Mouse (Mus musculus): ENCODE data around the gene Slc7a7. TPM values are rescaled to one million over a fixed set of nuclear protein-coding genes. Genes with fewer than 3 reads are reported as not detected.

Gene Slc7a7
- 2.6 and 7.1 TPM in 2 replicates for polyA plus RNA-seq (2014; fragmentation: Nextera tagmentation; extraction: Ambion mirVana)

- H3K27me3 ChIP-seq (ENCODE audit: control insufficient read depth, insufficient read depth, low read length), result no peaks in the 10 kb centered on the region
- H3K4me1 ChIP-seq (ENCODE audit: control insufficient read depth, insufficient read depth, low read length), result no peaks in the 10 kb centered on the region
- no peak within 1 kb of the TSS for H3K4me3 ChIP-seq (ENCODE audit: low read depth, low read length)
- no peak within 1 kb of the TSS for H3K9ac ChIP-seq (replicated peaks; ENCODE audit: low read depth, low read length)
- H3K27ac ChIP-seq (ENCODE audit: low read depth, low read length), result no peak within 1 kb of the TSS
- H3K9me3 ChIP-seq (ENCODE audit: control insufficient read depth, low read length), result no peaks in the 10 kb centered on the region
- WGBS, result 8% methylated on average over 19 of the region's 19 CpGs
- no peak within 1 kb of the TSS for H3K4me2 ChIP-seq (ENCODE audit: low read depth, low read length)
- no peaks in the 10 kb centered on the region for H3K36me3 ChIP-seq (ENCODE audit: control insufficient read depth, insufficient read depth, low read length)
- no peak for ATAC-seq (ENCODE audit: low read depth)
Observed at GRCm38 (mm10) chr14:54417623-54418081, at the start of gene Slc7a7. Gene Slc7a7 (minus strand): TSS chr14:54417780.

DNA sequence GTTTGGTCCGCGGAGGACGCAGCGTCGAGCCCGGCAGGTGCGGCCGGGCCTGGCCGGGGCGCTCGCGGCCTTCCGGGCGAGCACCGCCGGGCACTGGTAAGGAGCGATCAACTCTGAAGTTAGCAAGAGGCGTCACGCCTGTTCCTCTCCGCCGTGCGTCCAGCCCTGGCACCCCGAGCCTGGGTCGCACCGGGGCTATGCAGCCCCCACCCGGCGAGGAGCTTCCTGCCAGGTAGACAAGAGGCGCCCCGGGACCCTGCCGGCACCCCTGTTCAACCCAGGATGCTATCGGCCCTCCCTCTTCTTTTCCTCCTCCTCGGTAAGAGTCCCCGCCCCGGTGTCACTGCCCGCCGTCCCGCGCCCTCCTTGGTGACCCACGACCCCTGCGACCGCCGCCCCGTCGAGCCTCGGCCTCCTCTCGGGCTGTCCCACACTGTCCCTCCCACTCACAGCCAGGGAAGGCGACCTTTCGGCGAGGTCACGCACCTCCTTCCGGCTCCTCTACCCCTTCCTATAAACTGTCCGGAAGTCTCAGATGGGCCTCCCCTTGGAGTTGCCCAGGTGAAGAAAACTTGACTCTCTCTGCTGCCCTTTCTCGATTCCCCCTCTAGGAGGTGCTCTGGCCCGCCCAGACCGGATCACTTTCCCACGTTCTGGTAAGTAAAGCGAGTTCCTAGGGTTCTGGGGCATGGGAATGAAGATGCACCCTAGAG is 46.9 kb upstream of the Slc7a7 start:
- Histone ChIP-seq H3K36me3 (ENCODE audit: control insufficient read depth, insufficient read depth, low read length) (peaks cover 12% of the 10 kb centered on the region), H3K4me1 (ENCODE audit: control insufficient read depth, insufficient read depth, low read length) (no peaks in the 10 kb centered on the region), H3K27ac (ENCODE audit: low read depth, low read length) (peak overlapping the region; percentile 62; the same call in 1 of the 2 replicates), H3K4me3 (ENCODE audit: low read depth, low read length) (peak overlapping the region; percentile 89), H3K9me3 (ENCODE audit: control insufficient read depth, low read length) (no peaks in the 10 kb centered on the region), H3K4me2 (ENCODE audit: low read depth, low read length) (peak overlapping the region; percentile 83), H3K27me3 (ENCODE audit: control insufficient read depth, insufficient read depth, low read length) (no peaks in the 10 kb centered on the region), H3K9ac (replicated peaks; ENCODE audit: low read depth, low read length) (peak overlapping the region; percentile 70)
- ATAC-seq (ENCODE audit: low read depth), result peak; percentile 79
- under 1% methylated on average over 53 of the region's 57 CpGs for WGBS

DNA sequence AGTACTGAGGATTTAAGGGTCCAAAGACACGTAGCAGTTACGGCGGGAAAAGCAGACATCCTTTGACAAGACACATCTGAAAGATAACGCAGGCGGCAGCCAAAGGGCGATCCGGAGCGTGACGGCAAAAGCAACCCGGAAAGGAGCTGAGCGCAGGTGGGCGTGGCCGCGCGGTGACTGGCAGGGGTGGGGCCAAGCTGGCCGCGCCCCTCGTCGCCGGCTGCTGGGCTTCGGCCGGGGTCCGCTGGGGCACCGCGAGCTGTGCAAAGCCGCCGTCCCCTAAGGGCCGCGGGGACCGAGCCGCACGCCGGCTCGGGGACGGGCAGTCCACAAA is 46.3 kb upstream of the Slc7a7 start, which contains the start of gene Lrp10:
Gene Lrp10, plus strand, starts transcription at position 179 of the 334 bp plus-strand sequence.
- Histone ChIP-seq H3K36me3 (ENCODE audit: control insufficient read depth, insufficient read depth, low read length) (peaks cover 7% of the 10 kb centered on the region; the same call in 1 of the 2 replicates), H3K27ac (ENCODE audit: low read depth, low read length) (peak within 1 kb of the TSS; percentile 62), H3K9me3 (ENCODE audit: control insufficient read depth, low read length) (no peaks in the 10 kb centered on the region), H3K4me2 (ENCODE audit: low read depth, low read length) (peak within 1 kb of the TSS; percentile 83), H3K4me3 (ENCODE audit: low read depth, low read length) (peak within 1 kb of the TSS; percentile 89), H3K4me1 (ENCODE audit: control insufficient read depth, insufficient read depth, low read length) (no peaks in the 10 kb centered on the region), H3K9ac (replicated peaks; ENCODE audit: low read depth, low read length) (peak within 1 kb of the TSS; percentile 70), H3K27me3 (ENCODE audit: control insufficient read depth, insufficient read depth, low read length) (no peaks in the 10 kb centered on the region)
- ATAC-seq (ENCODE audit: low read depth), result peak; percentile 92
- 0% methylated on average over 35 of the region's 35 CpGs for WGBS

DNA sequence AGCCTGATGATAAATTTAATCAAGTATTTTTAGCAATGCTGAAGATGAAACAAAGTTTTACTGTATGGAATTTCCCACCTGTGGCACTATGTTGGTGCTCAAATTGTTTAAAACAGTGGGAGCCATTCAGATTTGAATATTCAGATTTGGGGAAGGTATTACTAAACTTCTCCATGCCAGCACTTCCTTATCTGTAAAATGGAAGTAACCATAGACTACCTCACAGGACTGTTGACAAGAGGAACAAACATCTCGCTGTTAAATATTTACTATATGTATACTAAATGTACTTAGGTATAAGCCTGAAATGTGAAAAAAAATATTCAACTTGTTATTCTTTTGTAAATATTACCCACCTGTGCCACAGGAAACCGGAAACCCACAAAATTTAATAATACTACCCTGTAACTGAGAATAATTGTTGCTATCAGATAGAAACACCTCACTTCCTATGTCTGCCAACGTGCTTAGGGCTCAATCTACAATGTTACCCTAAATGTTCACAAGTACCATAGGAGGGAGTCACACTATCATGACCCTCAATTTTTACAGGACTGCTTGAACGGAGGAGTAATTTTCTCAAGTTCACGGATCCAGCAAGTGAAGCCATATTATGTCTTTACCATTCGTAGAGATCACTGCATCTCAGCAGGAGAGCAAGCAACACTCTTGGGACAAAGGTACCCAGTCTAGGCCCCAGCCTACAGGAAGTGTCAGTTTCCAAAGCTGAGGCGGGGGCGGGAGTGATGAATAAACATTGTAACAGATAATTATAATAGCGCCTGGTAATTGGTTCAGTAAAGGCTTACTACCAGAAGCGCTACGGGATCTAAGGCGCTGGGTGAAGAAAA is 45.8 kb upstream of the Slc7a7 start:
- H3K27ac ChIP-seq (ENCODE audit: low read depth, low read length), result peak overlapping the region; percentile 62
- WGBS, result 16% methylated on average over 12 of the region's 12 CpGs
- peak overlapping the region; percentile 83 for H3K4me2 ChIP-seq (ENCODE audit: low read depth, low read length)
- ATAC-seq (ENCODE audit: low read depth), result peak; percentile 34
- H3K27me3 ChIP-seq (ENCODE audit: control insufficient read depth, insufficient read depth, low read length), result no peaks in the 10 kb centered on the region
- H3K4me3 ChIP-seq (ENCODE audit: low read depth, low read length), result peak overlapping the region; percentile 89
- peak overlapping the region; percentile 70 for H3K9ac ChIP-seq (replicated peaks; ENCODE audit: low read depth, low read length)
- no peaks in the 10 kb centered on the region for H3K9me3 ChIP-seq (ENCODE audit: control insufficient read depth, low read length)
- no peaks in the 10 kb centered on the region for H3K4me1 ChIP-seq (ENCODE audit: control insufficient read depth, insufficient read depth, low read length)
- peaks cover 2% of the 10 kb centered on the region; the same call in 1 of the 2 replicates for H3K36me3 ChIP-seq (ENCODE audit: control insufficient read depth, insufficient read depth, low read length)

DNA sequence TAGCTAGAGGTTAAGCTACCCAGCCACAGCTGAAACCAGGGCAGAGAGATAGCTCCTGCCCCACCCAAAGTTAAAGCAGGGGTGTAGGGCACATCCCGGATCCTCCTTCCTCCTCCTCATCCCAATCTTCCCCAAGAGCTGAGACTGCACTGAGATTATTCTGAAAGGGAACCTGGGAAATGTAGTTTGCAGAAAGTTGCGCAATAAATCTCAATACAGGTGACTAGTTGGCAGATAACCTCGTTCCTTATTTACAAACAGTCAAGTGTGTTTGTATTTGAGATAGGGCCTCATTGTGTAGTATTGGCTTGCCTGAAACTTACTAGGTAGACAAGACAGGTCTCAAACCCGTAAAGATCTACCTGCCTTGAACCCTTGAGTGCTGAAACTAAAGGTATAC is 44.6 kb upstream of the Slc7a7 start:
- Histone ChIP-seq H3K9me3 (ENCODE audit: control insufficient read depth, low read length) (no peaks in the 10 kb centered on the region), H3K27me3 (ENCODE audit: control insufficient read depth, insufficient read depth, low read length) (no peaks in the 10 kb centered on the region)
- WGBS, result 83% methylated on average over 4 of the region's 4 CpGs

DNA sequence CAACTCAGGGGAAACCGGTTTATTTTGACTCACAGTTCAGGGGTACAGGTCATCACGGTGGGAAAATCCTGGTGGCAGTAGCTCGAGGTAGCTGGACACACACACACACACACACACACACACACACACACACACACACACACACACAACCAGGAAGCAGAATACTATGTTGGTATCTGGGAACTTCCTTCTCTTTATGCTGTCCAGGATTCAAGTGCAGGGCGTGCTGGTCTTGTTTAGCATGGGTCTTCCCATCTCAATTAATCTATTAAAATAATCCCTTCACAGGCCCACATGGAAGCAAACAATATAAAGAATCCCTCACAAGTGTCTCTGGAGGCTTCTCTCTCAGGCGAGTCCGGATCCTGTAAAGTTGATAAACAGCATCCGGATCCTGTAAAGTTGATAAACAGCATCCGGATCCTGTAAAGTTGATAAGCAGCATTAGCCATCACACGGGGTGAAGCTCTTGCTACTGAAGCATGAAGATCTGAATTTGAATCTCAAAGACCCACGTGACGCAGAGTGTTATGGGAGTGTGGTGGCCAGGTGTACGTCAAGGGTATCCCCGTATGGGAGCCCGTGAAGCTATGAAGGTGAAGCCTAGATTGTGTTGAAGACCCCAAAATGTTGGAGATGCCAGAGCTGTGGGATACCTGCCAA is 40.5 kb upstream of the Slc7a7 start:
- H3K4me1 ChIP-seq (ENCODE audit: control insufficient read depth, insufficient read depth, low read length), result no peaks in the 10 kb centered on the region
- H3K4me3 ChIP-seq (ENCODE audit: low read depth, low read length), result no peak overlapping the region
- H3K27me3 ChIP-seq (ENCODE audit: control insufficient read depth, insufficient read depth, low read length), result no peaks in the 10 kb centered on the region
- H3K9me3 ChIP-seq (ENCODE audit: control insufficient read depth, low read length), result no peaks in the 10 kb centered on the region
- H3K27ac ChIP-seq (ENCODE audit: low read depth, low read length), result no peak overlapping the region
- H3K36me3 ChIP-seq (ENCODE audit: control insufficient read depth, insufficient read depth, low read length), result no peaks in the 10 kb centered on the region
- WGBS, result 89% methylated on average over 14 of the region's 14 CpGs
- no peak overlapping the region for H3K9ac ChIP-seq (replicated peaks; ENCODE audit: low read depth, low read length)
- no peak for ATAC-seq (ENCODE audit: low read depth)
- no peak overlapping the region for H3K4me2 ChIP-seq (ENCODE audit: low read depth, low read length)

More for the DNA sequence above, 44.6 kb upstream of the Slc7a7 start:
- no peak for ATAC-seq (ENCODE audit: low read depth)
- Histone ChIP-seq H3K27ac (ENCODE audit: low read depth, low read length) (no peak overlapping the region), H3K36me3 (ENCODE audit: control insufficient read depth, insufficient read depth, low read length) (no peaks in the 10 kb centered on the region), H3K4me3 (ENCODE audit: low read depth, low read length) (no peak overlapping the region), H3K4me2 (ENCODE audit: low read depth, low read length) (no peak overlapping the region), H3K4me1 (ENCODE audit: control insufficient read depth, insufficient read depth, low read length) (no peaks in the 10 kb centered on the region), H3K9ac (replicated peaks; ENCODE audit: low read depth, low read length) (no peak overlapping the region)

DNA sequence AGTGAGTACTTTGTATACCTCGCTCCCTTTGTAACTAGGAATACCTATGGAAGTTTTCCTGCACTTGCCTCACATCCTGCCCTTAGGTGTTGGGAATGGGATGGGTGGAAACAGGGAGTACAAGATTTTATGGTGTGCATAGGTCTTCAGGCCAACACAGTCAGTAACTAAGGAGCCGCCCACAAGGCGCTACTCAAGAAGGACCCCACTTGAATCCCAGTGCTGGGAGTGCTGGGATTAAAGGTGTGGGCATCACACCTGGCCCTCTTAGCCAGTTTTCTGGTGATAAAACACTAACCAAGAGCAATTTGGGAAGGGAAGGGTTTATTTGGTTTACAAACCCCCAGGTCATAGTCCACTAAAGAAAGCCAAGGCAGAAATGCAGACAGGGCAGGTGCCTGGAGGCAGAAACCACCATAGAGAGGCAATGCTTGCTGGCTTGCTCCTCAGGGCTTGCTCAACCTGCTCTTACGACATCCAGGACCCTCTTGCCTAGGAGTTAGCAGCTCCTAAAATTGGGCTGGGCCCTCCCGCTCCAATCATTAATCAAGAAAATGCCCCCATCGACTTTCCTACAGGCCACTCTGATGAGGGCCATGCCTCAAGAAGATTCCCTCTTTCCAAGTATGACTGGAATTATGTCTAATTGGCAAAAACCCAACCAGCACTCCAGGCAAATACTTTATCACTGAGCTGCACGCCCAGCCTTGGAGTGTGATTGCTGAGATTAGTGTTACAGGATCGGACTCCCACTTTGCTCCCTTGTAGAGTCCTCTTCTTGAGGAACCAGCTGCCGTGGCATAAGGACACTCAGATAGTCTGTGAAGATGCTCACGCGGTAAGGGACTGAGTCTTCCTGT is 37.3 kb upstream of the Slc7a7 start:
- no peaks in the 10 kb centered on the region for H3K4me1 ChIP-seq (ENCODE audit: control insufficient read depth, insufficient read depth, low read length)
- no peaks in the 10 kb centered on the region for H3K9me3 ChIP-seq (ENCODE audit: control insufficient read depth, low read length)
- H3K36me3 ChIP-seq (ENCODE audit: control insufficient read depth, insufficient read depth, low read length), result no peaks in the 10 kb centered on the region
- ATAC-seq (ENCODE audit: low read depth), result no peak
- no peak overlapping the region for H3K4me2 ChIP-seq (ENCODE audit: low read depth, low read length)
- no peak overlapping the region for H3K9ac ChIP-seq (replicated peaks; ENCODE audit: low read depth, low read length)
- 87% methylated on average over 11 of the region's 11 CpGs for WGBS
- no peak overlapping the region for H3K27ac ChIP-seq (ENCODE audit: low read depth, low read length)
- no peaks in the 10 kb centered on the region for H3K27me3 ChIP-seq (ENCODE audit: control insufficient read depth, insufficient read depth, low read length)
- H3K4me3 ChIP-seq (ENCODE audit: low read depth, low read length), result no peak overlapping the region

- Histone ChIP-seq H3K36me3 (ENCODE audit: control insufficient read depth, insufficient read depth, low read length) (no peaks in the 10 kb centered on the region), H3K27me3 (ENCODE audit: control insufficient read depth, insufficient read depth, low read length) (no peaks in the 10 kb centered on the region), H3K4me2 (ENCODE audit: low read depth, low read length) (no peak overlapping the region), H3K4me1 (ENCODE audit: control insufficient read depth, insufficient read depth, low read length) (no peaks in the 10 kb centered on the region; the same call in 1 of the 2 replicates), H3K9me3 (ENCODE audit: control insufficient read depth, low read length) (no peaks in the 10 kb centered on the region), H3K4me3 (ENCODE audit: low read depth, low read length) (no peak overlapping the region), H3K9ac (replicated peaks; ENCODE audit: low read depth, low read length) (no peak overlapping the region), H3K27ac (ENCODE audit: low read depth, low read length) (no peak overlapping the region)
- WGBS, result 83% methylated on average over 9 of the region's 9 CpGs
- no peak for ATAC-seq (ENCODE audit: low read depth)
Observed at GRCm38 (mm10) chr14:54453566-54453965, 36.0 kb upstream of the Slc7a7 start.

All from neural tube, embryonic 14.5 days (tissue).